Mouse (Mus musculus) liver, embryonic 18 days (tissue): ENCODE results near the gene 5430419D17Rik. TPM values are rescaled to one million over a fixed set of nuclear protein-coding genes. Genes with fewer than 3 reads are reported as not detected.

Source experiments
- polyA plus RNA-seq: library from polyadenylated mRNA; depleted of rRNA; stranded (reverse); fragments of >200 nt; gene quantifications from 2 replicates; pipeline ENCODE4 v1.2.3, GENCODE M21; 2012; rRNA removed

The 5430419D17Rik gene
- not detected in 2 replicates for polyA plus RNA-seq

DNA sequence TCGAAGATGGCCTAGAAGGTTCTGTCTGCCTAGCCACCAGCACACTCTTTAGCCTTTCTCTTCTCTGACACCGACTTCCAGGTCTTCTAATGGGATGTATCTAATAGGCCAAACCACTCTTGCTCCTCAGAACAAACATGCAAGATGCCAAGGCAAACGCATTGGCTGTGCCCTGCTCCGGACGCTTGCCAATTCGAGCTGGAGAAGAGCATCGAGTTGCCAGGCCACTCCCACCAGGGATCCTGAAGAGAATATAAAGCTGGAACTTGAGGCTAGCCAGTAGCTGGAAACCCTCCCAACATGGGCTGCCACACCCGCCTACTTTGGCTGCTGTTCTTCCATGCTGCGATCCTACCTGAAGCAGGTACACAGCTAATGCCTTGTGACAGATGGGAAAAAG lies at the start of gene 5430419D17Rik:
Gene 5430419D17Rik, plus strand, starts transcription at position 282 of the 400 bp plus-strand sequence.

GRCm38 (mm10) chr7:131146214-131146613 lies 28.0 kb upstream of the 5430419D17Rik start, which contains the start of gene 4933402N03Rik:
4933402N03Rik (minus strand) TSS chr7:131146314.

DNA sequence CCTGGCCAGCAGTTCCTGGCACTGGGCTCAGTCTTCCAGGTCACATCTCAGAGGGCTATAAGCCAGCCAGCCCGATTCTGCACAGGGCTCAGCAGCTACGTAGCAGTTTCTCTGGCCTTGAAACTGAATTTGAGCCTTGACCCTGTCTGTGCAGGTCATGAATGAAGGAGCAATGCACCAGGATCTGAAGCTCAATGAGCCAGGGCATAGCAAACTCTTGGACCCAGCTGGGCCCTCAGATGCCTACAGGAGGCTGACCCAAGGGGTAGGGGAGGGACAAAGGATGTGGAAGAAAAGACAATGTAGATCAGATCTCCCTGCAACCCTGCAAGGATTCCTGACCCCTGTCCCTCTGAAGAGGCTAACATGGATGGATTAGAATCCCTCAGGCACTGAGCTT lies 148.0 kb downstream of the 5430419D17Rik start, which contains the start of gene Cuzd1:
Gene Cuzd1, minus strand, starts transcription at position 101 of the 400 bp plus-strand sequence.

DNA sequence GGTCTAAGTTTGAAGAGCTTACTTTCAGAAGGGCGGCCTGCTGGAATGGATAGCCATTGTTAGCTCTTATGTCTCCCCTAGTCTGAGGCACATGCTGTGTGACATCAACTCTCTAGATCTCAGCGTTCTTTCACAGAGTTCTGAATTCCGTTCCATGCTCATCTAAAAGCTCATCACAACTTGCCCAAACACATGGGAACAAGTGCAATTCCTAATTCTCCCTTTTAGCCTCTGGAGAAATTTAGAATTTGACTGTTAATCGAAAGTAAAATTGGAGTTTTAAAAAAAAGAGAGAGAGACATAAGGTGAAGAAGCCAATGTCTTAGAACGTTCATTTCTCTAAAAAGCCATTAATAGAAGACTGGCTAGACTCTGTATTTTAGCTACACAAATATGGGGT lies 155.2 kb downstream of the 5430419D17Rik start, which contains the start of gene Fam24b:
Gene Fam24b, minus strand, starts transcription at position 101 of the 400 bp plus-strand sequence.

DNA sequence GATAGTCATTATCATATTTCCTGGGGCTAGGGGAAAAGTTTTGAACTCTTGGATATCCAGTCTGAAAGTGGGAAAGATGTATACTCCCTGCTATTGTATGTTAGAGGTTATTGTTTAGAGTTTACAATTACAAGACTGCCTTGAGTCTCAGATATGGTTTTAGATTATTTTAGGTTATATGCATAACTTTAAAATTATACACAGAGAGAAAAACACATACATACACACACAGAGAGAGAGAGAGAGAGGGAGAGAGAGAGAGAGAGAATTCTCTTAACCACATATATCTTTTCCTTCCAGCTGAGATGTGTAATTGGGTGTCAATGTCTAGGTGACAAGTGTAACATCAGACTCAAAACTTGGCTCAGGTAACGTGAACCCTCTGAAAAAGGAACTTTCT lies 159.4 kb downstream of the 5430419D17Rik start, which contains the start of gene Fam24a:
Gene Fam24a, plus strand, starts transcription at position 301 of the 400 bp plus-strand sequence.

Other genes starting within 250 kb of the 5430419D17Rik start
- 0.57 and 0.68 TPM in 2 replicates for gene Htra1, start 238.3 kb upstream of the 5430419D17Rik start, polyA plus RNA-seq
- 0.06 and 0.20 TPM in 2 replicates for gene Dmbt1, start 142.3 kb upstream of the 5430419D17Rik start, polyA plus RNA-seq
- not detected in 2 replicates for gene 4933402N03Rik, start 28.1 kb upstream of the 5430419D17Rik start, polyA plus RNA-seq
- gene Cuzd1, start 147.9 kb downstream of the 5430419D17Rik start, polyA plus RNA-seq = 0.02 TPM in 1 of 2 replicates, not detected in the other
- 0.08 and 0.14 TPM in 2 replicates for gene Fam24b, start 155.1 kb downstream of the 5430419D17Rik start, polyA plus RNA-seq
- gene Fam24a, start 159.5 kb downstream of the 5430419D17Rik start, polyA plus RNA-seq = not detected in 2 replicates
- 3.1 and 3.6 TPM in 2 replicates for gene 2310057M21Rik, start 188.4 kb downstream of the 5430419D17Rik start, polyA plus RNA-seq
- gene Pstk, start 196.7 kb downstream of the 5430419D17Rik start, polyA plus RNA-seq = 16.8 TPM in 2 replicates
- gene Ikzf5, start 236.1 kb downstream of the 5430419D17Rik start, polyA plus RNA-seq = 6.4 TPM in 2 replicates
- 13.7 and 13.9 TPM in 2 replicates for gene Acadsb, start 236.2 kb downstream of the 5430419D17Rik start, polyA plus RNA-seq